Mouse (Mus musculus) hindlimb bud, embryonic 11.5 days (tissue): ENCODE results near the gene Csnk1e.

ENCODE experiments used
- DNase-seq: peaks from one replicate; pipeline ENCODE4 v3.0.0-alpha.2; 2012; ENCODE audit warnings: low read depth, low spot score; ENCODE audit errors: extremely low spot score

Gene Csnk1e

DNA sequence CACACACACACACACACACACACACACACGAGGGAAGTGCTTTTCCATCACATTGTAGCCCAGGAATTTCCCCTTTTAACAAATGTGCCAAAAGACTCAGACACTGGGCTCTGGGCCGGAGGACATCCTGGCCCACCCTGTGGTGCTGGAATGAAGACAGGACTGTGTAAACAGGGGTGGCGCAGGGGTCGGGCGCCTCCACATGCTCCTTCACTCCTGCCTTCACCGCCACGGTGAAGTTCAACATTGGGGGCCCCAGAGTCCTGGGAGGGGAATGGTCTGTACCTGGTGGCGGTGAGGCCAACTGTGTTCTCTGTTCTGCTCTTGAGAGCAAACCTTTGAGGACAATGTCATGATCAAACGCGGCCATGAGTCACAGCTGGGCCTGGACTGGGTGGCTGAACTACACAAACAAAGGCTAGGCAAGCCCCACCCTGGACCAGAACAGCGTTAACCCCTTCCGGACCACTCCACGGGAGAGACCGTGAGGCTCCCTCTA lies 87.0 kb downstream of the Csnk1e start:
- no peak for DNase-seq
